10 mouse cellular contexts compared by ENCODE assay signal in genomic region chr5:34183156-34183880, GRCm38 (mm10). TPM values are rescaled to one million over a fixed set of nuclear protein-coding genes. Genes with fewer than 3 reads are reported as not detected.
DNase-seq lines count a peak whose midpoint lies in the region; ATAC-seq lines count a peak whose summit lies in the region.
"Had no signal": no experiment of that assay in that cellular context is flagged by ENCODE, and none has a peak within 500 bp of the region (broad histone marks: within the 10 kb centered on the region; RNA-seq: fewer than 3 reads in every experiment).

No protein-coding gene starts in this region.

- H3K9ac ChIP-seq in heart, embryonic 16.5 days (ENCODE audit: low read length): peak overlapping the region; percentile 27
- H3K9ac ChIP-seq in limb, embryonic 13.5 days: peak overlapping the region; percentile 21; the same call in 1 of the 2 replicates
- H3K9ac ChIP-seq: liver, embryonic 14.5 days had no signal

- 23% methylated on average over 5 of the region's 5 CpGs for WGBS in heart, embryonic 16.5 days
- 72% methylated on average over 5 of the region's 5 CpGs for WGBS in limb, embryonic 13.5 days

- H3K36me3 ChIP-seq in heart, embryonic 16.5 days (ENCODE audit: control insufficient read depth, insufficient read depth): peaks cover 6% of the 10 kb centered on the region
- peaks cover 56% of the 10 kb centered on the region for H3K36me3 ChIP-seq in limb, embryonic 13.5 days

- peak overlapping the region; percentile 82 for H3K27ac ChIP-seq in heart, embryonic 16.5 days (ENCODE audit: low read length)
- no peak overlapping the region for H3K27ac ChIP-seq in limb, embryonic 13.5 days
- H3K27ac ChIP-seq: liver, embryonic 14.5 days had no signal

- ATAC-seq in heart, embryonic 16.5 days (replicated peaks; ENCODE audit: extremely low read depth, insufficient read depth, low FRiP score): no peak
- ATAC-seq in limb, embryonic 13.5 days (ENCODE audit: low FRiP score, low read depth): no peak
- ATAC-seq in erythroblast, adult 5-6 weeks (replicated peaks; ENCODE audit: low FRiP score, poor library complexity, severe bottlenecking): no peak

- no peaks in the 10 kb centered on the region for H3K27me3 ChIP-seq in heart, embryonic 16.5 days (ENCODE audit: control insufficient read depth, insufficient read depth, low read length)
- H3K27me3 ChIP-seq in limb, embryonic 13.5 days: no peaks in the 10 kb centered on the region

- H3K4me3 ChIP-seq in heart, embryonic 16.5 days (ENCODE audit: low read length): no peak overlapping the region
- H3K4me3 ChIP-seq in limb, embryonic 13.5 days: no peak overlapping the region

- H3K9me3 ChIP-seq in heart, embryonic 16.5 days (replicated peaks; ENCODE audit: control insufficient read depth, low read length): no peaks in the 10 kb centered on the region
- no peaks in the 10 kb centered on the region for H3K9me3 ChIP-seq in limb, embryonic 13.5 days

- peaks cover 41% of the 10 kb centered on the region for H3K4me1 ChIP-seq in heart, embryonic 16.5 days (ENCODE audit: control insufficient read depth, insufficient read depth, low read length)
- peaks cover 42% of the 10 kb centered on the region for H3K4me1 ChIP-seq in limb, embryonic 13.5 days

- peak overlapping the region; percentile 32 for H3K4me2 ChIP-seq in heart, embryonic 16.5 days (ENCODE audit: low read depth, low read length)
- H3K4me2 ChIP-seq in limb, embryonic 13.5 days (replicated peaks): no peak overlapping the region

- DNase-seq in right cerebral cortex, adult 2 months (ENCODE audit: low spot score in 2 of 2): peak; percentile 1 to 7
- no peak for DNase-seq in right cerebral cortex, postnatal 14 days
- DNase-seq in gastrocnemius, adult 18-20 months (ENCODE audit: low spot score): peak; percentile 63
- no peak for DNase-seq in embryo, embryonic 10.5 days (ENCODE audit: low spot score)
- no peak for DNase-seq in retina, embryonic 14.5 days (ENCODE audit: low spot score)

RNA-seq across cellular contexts. Expression of gene Mxd4, which starts 4.2 kb away (rescaled TPM):
- total RNA-seq in gastrocnemius, adult 18-20 months (2021): 10 to 100 TPM; 24.5 to 25.4 TPM
- 26.6 and 32.2 TPM in 2 replicates for polyA plus RNA-seq in heart, embryonic 16.5 days (2015; fragmentation: Nextera tagmentation; extraction: Ambion mirVana)
- polyA plus RNA-seq in limb, embryonic 13.5 days (2015; fragmentation: Nextera tagmentation; extraction: Ambion mirVana): 36.4 and 39.6 TPM in 2 replicates
- total RNA-seq in erythroblast, adult 5-6 weeks (2015; ENCODE audit: low replicate concordance): 7.7 and 10.6 TPM in 2 replicates
- 3.8 and 5.4 TPM in 2 replicates for total RNA-seq in erythroblast, adult 5-6 weeks (2017; ENCODE audit: low replicate concordance)

RNA-seq across cellular contexts. Expression of gene Haus3, which starts 14.0 kb away (rescaled TPM):
- 1 to 10 TPM; 2.7 to 2.8 TPM for total RNA-seq in gastrocnemius, adult 18-20 months (2021)
- polyA plus RNA-seq in heart, embryonic 16.5 days (2015; fragmentation: Nextera tagmentation; extraction: Ambion mirVana): 22.3 and 28.4 TPM in 2 replicates
- polyA plus RNA-seq in limb, embryonic 13.5 days (2015; fragmentation: Nextera tagmentation; extraction: Ambion mirVana): 36.8 and 39.1 TPM in 2 replicates
- total RNA-seq in erythroblast, adult 5-6 weeks (2015; ENCODE audit: low replicate concordance): 18.2 and 44.4 TPM in 2 replicates
- 45.2 and 58.7 TPM in 2 replicates for total RNA-seq in erythroblast, adult 5-6 weeks (2017; ENCODE audit: low replicate concordance)

RNA-seq across cellular contexts. Expression of gene Poln, which starts 14.1 kb away (rescaled TPM):
- under 1 TPM; 0.68 to 0.78 TPM for total RNA-seq in gastrocnemius, adult 18-20 months (2021)
- 0.22 and 0.55 TPM in 2 replicates for polyA plus RNA-seq in heart, embryonic 16.5 days (2015; fragmentation: Nextera tagmentation; extraction: Ambion mirVana)
- 0.52 and 0.84 TPM in 2 replicates for polyA plus RNA-seq in limb, embryonic 13.5 days (2015; fragmentation: Nextera tagmentation; extraction: Ambion mirVana)
- total RNA-seq in erythroblast, adult 5-6 weeks (2015; ENCODE audit: low replicate concordance): 1.5 and 5.0 TPM in 2 replicates
- 1.3 and 1.7 TPM in 2 replicates for total RNA-seq in erythroblast, adult 5-6 weeks (2017; ENCODE audit: low replicate concordance)
- polyA plus RNA-seq: small intestine, adult 2 months had no signal

Comparison
In these comparisons a context has a peak if more than half of its experiments do, and no peak if none do; other contexts are left out.
1. DNase-seq: peak in right cerebral cortex, adult 2 months (2 of 2) and gastrocnemius, adult 18-20 months (single experiment); none in right cerebral cortex, postnatal 14 days (single experiment), embryo, embryonic 10.5 days (single experiment) and retina, embryonic 14.5 days (single experiment).
2. RNA of gene Haus3, which starts 14.0 kb away (total RNA-seq): 18.2 to 58.7 TPM in erythroblast, adult 5-6 weeks; 2.7 to 2.8 TPM in gastrocnemius, adult 18-20 months; every median in the first group is over 4 times any median in the second.